Mouse (Mus musculus): ENCODE data around the gene Olfr1185-ps1. TPM values are rescaled to one million over a fixed set of nuclear protein-coding genes. Genes with fewer than 3 reads are reported as not detected.

Gene Olfr1185-ps1
- polyA plus RNA-seq (2012; rRNA removed) = not detected in 2 replicates

GRCm38 (mm10) chr2:88493020-88493419 lies at the start of gene Olfr1185-ps1:
TSS of gene Olfr1185-ps1 (plus strand) at chr2:88493320.

GRCm38 (mm10) chr2:88449031-88449430 lies 44.1 kb upstream of the Olfr1185-ps1 start, which contains the start of gene Gm13757:
TSS of gene Gm13757 (minus strand) at chr2:88449131.

GRCm38 (mm10) chr2:88454567-88454966 lies 38.6 kb upstream of the Olfr1185-ps1 start, which contains the start of gene Olfr1183:
TSS of gene Olfr1183 (plus strand) at chr2:88454867.

GRCm38 (mm10) chr2:88483298-88483697 lies 9.8 kb upstream of the Olfr1185-ps1 start, which contains the start of gene Olfr1184:
TSS of gene Olfr1184 (plus strand) at chr2:88483598.

GRCm38 (mm10) chr2:88518251-88518650 lies 25.1 kb downstream of the Olfr1185-ps1 start, which contains the start of gene Olfr1186:
TSS of gene Olfr1186 (plus strand) at chr2:88518551.

Other genes starting within 250 kb of the Olfr1185-ps1 start
- not detected in 2 replicates for gene Olfr1173, start 213.4 kb upstream of the Olfr1185-ps1 start, polyA plus RNA-seq (2012; rRNA removed)
- gene Olfr1174-ps, start 178.2 kb upstream of the Olfr1185-ps1 start, polyA plus RNA-seq (2012; rRNA removed) = not detected in 2 replicates
- gene Olfr1175-ps, start 166.1 kb upstream of the Olfr1185-ps1 start, polyA plus RNA-seq (2012; rRNA removed) = not detected in 2 replicates
- gene Olfr1176, start 156.6 kb upstream of the Olfr1185-ps1 start, polyA plus RNA-seq (2012; rRNA removed) = not detected in 2 replicates
- gene Olfr1177-ps, start 146.8 kb upstream of the Olfr1185-ps1 start, polyA plus RNA-seq (2012; rRNA removed) = not detected in 2 replicates
- gene Olfr1178, start 106.3 kb upstream of the Olfr1185-ps1 start, polyA plus RNA-seq (2012; rRNA removed) = not detected in 2 replicates
- not detected in 2 replicates for gene Olfr1179, start 86.9 kb upstream of the Olfr1185-ps1 start, polyA plus RNA-seq (2012; rRNA removed)
- not detected in 2 replicates for gene Olfr1180, start 74.2 kb upstream of the Olfr1185-ps1 start, polyA plus RNA-seq (2012; rRNA removed)
- not detected in 2 replicates for gene Olfr1181, start 67.1 kb upstream of the Olfr1185-ps1 start, polyA plus RNA-seq (2012; rRNA removed)
- not detected in 2 replicates for gene Gm13757, start 44.2 kb upstream of the Olfr1185-ps1 start, polyA plus RNA-seq (2012; rRNA removed)
- not detected in 2 replicates for gene Olfr1183, start 38.5 kb upstream of the Olfr1185-ps1 start, polyA plus RNA-seq (2012; rRNA removed)
- gene Olfr1184, start 9.7 kb upstream of the Olfr1185-ps1 start, polyA plus RNA-seq (2012; rRNA removed) = not detected in 2 replicates
- gene Olfr1186, start 25.2 kb downstream of the Olfr1185-ps1 start, polyA plus RNA-seq (2012; rRNA removed) = not detected in 2 replicates
- not detected in 2 replicates for gene Olfr1188, start 63.6 kb downstream of the Olfr1185-ps1 start, polyA plus RNA-seq (2012; rRNA removed)
- gene Olfr1189, start 93.1 kb downstream of the Olfr1185-ps1 start, polyA plus RNA-seq (2012; rRNA removed) = not detected in 2 replicates
- gene Olfr1191-ps1, start 147.2 kb downstream of the Olfr1185-ps1 start, polyA plus RNA-seq (2012; rRNA removed) = not detected in 2 replicates
- not detected in 2 replicates for gene Olfr1192-ps1, start 155.2 kb downstream of the Olfr1185-ps1 start, polyA plus RNA-seq (2012; rRNA removed)
- gene Olfr1193, start 182.3 kb downstream of the Olfr1185-ps1 start, polyA plus RNA-seq (2012; rRNA removed) = not detected in 2 replicates
- not detected in 2 replicates for gene Olfr1195, start 195.9 kb downstream of the Olfr1185-ps1 start, polyA plus RNA-seq (2012; rRNA removed)
- gene Olfr1196, start 211.3 kb downstream of the Olfr1185-ps1 start, polyA plus RNA-seq (2012; rRNA removed) = not detected in 2 replicates
- gene Olfr1197, start 239.0 kb downstream of the Olfr1185-ps1 start, polyA plus RNA-seq (2012; rRNA removed) = not detected in 2 replicates

Data from liver, embryonic 14 days (tissue).